Mouse (Mus musculus) MEL (cell line): ENCODE measurements around the gene Gpbar1. TPM values are rescaled to one million over a fixed set of nuclear protein-coding genes. Genes with fewer than 3 reads are reported as not detected.
A peak's percentile ranks its signal among the peaks of the same experiment; 100 is the strongest.

Experiments used
- DNase-seq: peaks from one replicate; pipeline ENCODE4 v3.0.0; 2011; ENCODE audit warnings: low read depth, low spot score
- H3K27ac ChIP-seq: 2 replicates; pipeline ENCODE4 v1.5.1; 2012; ENCODE audit warnings: low read depth, mild to moderate bottlenecking, control low read depth, low read length, moderate library complexity; ENCODE audit not compliant: control insufficient read depth
- H3K27me3 ChIP-seq, 2 experiments: fragments of 150-350 bp in 1 of 2; sonication (generic) in 1 of 2; 2 replicates each; pipeline ENCODE4 v1.6.1; 2012; ENCODE audit warnings: low read length in 2 of 2, mild to moderate bottlenecking in 2 of 2, improper control_type of control experiment in 1 of 2, moderate library complexity in 1 of 2; ENCODE audit not compliant: insufficient read depth in 2 of 2, control insufficient read depth in 1 of 2
- H3K36me3 ChIP-seq, 2 experiments: 2 replicates each; pipeline ENCODE4 v1.6.1; 2012 to 2014; ENCODE audit warnings: low read length in 2 of 2, improper control_type of control experiment in 1 of 2, inconsistent platforms in 1 of 2, mild to moderate bottlenecking in 1 of 2; ENCODE audit not compliant: insufficient read depth in 2 of 2, control insufficient read depth in 1 of 2
- H3K4me1 ChIP-seq, 2 experiments: fragments of 150-350 bp in 1 of 2; sonication (generic) in 1 of 2; 2 replicates each; pipeline ENCODE4 v1.6.1; 2012; ENCODE audit warnings: low read length in 2 of 2, improper control_type of control experiment in 1 of 2, mild to moderate bottlenecking in 1 of 2; ENCODE audit not compliant: insufficient read depth in 2 of 2, control insufficient read depth in 1 of 2
- H3K4me3 ChIP-seq, 2 experiments: fragments of 150-350 bp in 1 of 2; sonication (generic) in 1 of 2; 2 replicates each; pipeline ENCODE4 v1.5.1; 2012; ENCODE audit warnings: low read depth in 2 of 2, low read length in 2 of 2, mild to moderate bottlenecking in 2 of 2, moderate library complexity in 2 of 2, control low read depth in 1 of 2, improper control_type of control experiment in 1 of 2; ENCODE audit not compliant: control insufficient read depth in 1 of 2, insufficient read depth in 1 of 2
- H3K79me2 ChIP-seq: 2 replicates; pipeline ENCODE4 v1.6.1; 2012; ENCODE audit warnings: mild to moderate bottlenecking, low read length, moderate library complexity; ENCODE audit not compliant: control insufficient read depth, poor library complexity, insufficient read depth
- H3K9ac ChIP-seq: 2 replicates; pipeline ENCODE4 v1.6.1; 2012; ENCODE audit warnings: low read depth, mild to moderate bottlenecking, control low read depth, low read length, moderate library complexity; ENCODE audit not compliant: control insufficient read depth, poor library complexity, severe bottlenecking
- H3K9me3 ChIP-seq: fragments of 150-350 bp; sonication (generic); replicated peaks from 2 replicates; pipeline ENCODE4 v1.6.1; 2012; ENCODE audit warnings: mild to moderate bottlenecking, low read length, improper control_type of control experiment, moderate library complexity; ENCODE audit not compliant: insufficient read depth
- BHLHE40 ChIP-seq: IDR thresholded peaks from 2 replicates; pipeline ENCODE4 v1.6.1; 2012; ENCODE audit warnings: low read depth, mild to moderate bottlenecking, inconsistent platforms, low read length, improper control_type of control experiment, borderline replicate concordance
- CHD2 ChIP-seq: IDR thresholded peaks from 2 replicates; pipeline ENCODE4 v1.6.1; 2011; ENCODE audit warnings: low read length, improper control_type of control experiment
- GABPA ChIP-seq: IDR thresholded peaks from 2 replicates; pipeline ENCODE4 v1.6.1; 2012; ENCODE audit warnings: low read depth, mild to moderate bottlenecking, inconsistent platforms, low read length, improper control_type of control experiment, moderate library complexity
- HCFC1 ChIP-seq: IDR thresholded peaks from 2 replicates; pipeline ENCODE4 v1.6.1; 2012; ENCODE audit warnings: low read depth, mild to moderate bottlenecking, inconsistent platforms, low read length, improper control_type of control experiment, moderate library complexity
- MAX ChIP-seq: IDR thresholded peaks from 2 replicates; pipeline ENCODE4 v1.6.1; 2011; ENCODE audit warnings: low read length, improper control_type of control experiment
- MEF2A ChIP-seq: IDR thresholded peaks from 2 replicates; pipeline ENCODE4 v1.6.1; 2014; ENCODE audit warnings: low read depth, mild to moderate bottlenecking, inconsistent platforms, low read length, improper control_type of control experiment; ENCODE audit not compliant: poor library complexity, insufficient replicate concordance, severe bottlenecking; ENCODE audit errors: extremely low read depth
- POLR2AphosphoS2 ChIP-seq: IDR thresholded peaks from 2 replicates; pipeline ENCODE4 v1.6.1; 2011; ENCODE audit warnings: low read length, improper control_type of control experiment
- POLR2AphosphoS5 ChIP-seq: IDR thresholded peaks from 2 replicates; pipeline ENCODE4 v1.6.1; 2012; ENCODE audit warnings: low read depth, borderline replicate concordance, mild to moderate bottlenecking, inconsistent platforms, low read length, moderate library complexity, mixed read lengths
- RCOR1 ChIP-seq: IDR thresholded peaks from 2 replicates; pipeline ENCODE4 v1.6.1; 2012; ENCODE audit warnings: low read depth, mild to moderate bottlenecking, inconsistent platforms, low read length, improper control_type of control experiment
- TAL1 ChIP-seq: IDR thresholded peaks from 2 replicates; pipeline ENCODE4 v1.6.1; 2012; ENCODE audit warnings: mild to moderate bottlenecking, inconsistent platforms, low read length, moderate library complexity, mixed read lengths
- TCF12 ChIP-seq: IDR thresholded peaks from 2 replicates; pipeline ENCODE4 v1.6.1; 2014; ENCODE audit warnings: low read depth, mild to moderate bottlenecking, inconsistent platforms, low read length, improper control_type of control experiment, moderate library complexity
- USF2 ChIP-seq, 2 experiments: IDR thresholded peaks; 2 replicates each; pipeline ENCODE4 v1.6.1; 2011 to 2012; ENCODE audit warnings: improper control_type of control experiment in 2 of 2, low read length in 2 of 2, borderline replicate concordance in 1 of 2, inconsistent platforms in 1 of 2, low read depth in 1 of 2, mild to moderate bottlenecking in 1 of 2; ENCODE audit not compliant: insufficient read depth in 1 of 2
- ZMIZ1 ChIP-seq: IDR thresholded peaks from 2 replicates; pipeline ENCODE4 v1.6.1; 2012; ENCODE audit warnings: low read depth, mild to moderate bottlenecking, inconsistent platforms, low read length, improper control_type of control experiment, moderate library complexity
- ZNF384 ChIP-seq: IDR thresholded peaks from 2 replicates; pipeline ENCODE4 v1.6.1; 2012; ENCODE audit warnings: low read depth, mild to moderate bottlenecking, inconsistent platforms, low read length, improper control_type of control experiment
- polyA plus RNA-seq, 2 experiments: library from polyadenylated mRNA; stranded (reverse) in 1 of 2; unstranded in 1 of 2; fragments of >175 nt in 1 of 2; fragments of >200 nt in 1 of 2; gene quantifications; 2 replicates each; pipeline versions ENCODE4 v1.2.1 to v1.2.4; 2012; ENCODE audit warnings: low replicate concordance in 2 of 2, low read depth in 1 of 2; ENCODE audit not compliant: insufficient read length in 2 of 2, insufficient read depth in 1 of 2, missing spikeins in 1 of 2
- total RNA-seq: library from RNA; depleted of rRNA; stranded (reverse); fragments of 300-350 nt; gene quantifications from 2 replicates; pipeline ENCODE4 v1.2.3, GENCODE M21; 2012

Gene Gpbar1
- total and polyA plus RNA-seq, 3 experiments = not detected

DNA sequence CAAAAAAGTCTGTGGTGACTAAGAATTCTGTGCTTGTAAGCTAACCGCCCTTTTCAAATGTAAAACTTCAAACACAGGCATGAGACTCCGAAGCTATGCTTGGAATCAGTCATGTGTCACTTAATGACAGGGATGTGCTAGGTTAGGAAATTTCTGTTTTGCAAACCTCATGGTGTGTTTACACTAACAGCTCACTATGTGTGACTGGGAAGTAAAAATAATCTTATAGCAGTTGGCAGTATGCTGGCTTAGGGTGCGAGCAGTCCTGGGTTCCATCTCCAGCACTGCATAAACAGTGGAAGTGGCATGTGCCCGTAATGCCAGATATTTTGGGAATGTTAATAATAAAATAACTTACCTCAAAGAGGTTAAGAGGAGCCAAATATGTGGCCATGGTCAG is 26.6 kb downstream of the Gpbar1 start:
- no peak for DNase-seq
- peaks cover 14% of the 10 kb centered on the region for H3K79me2 ChIP-seq
- peaks cover 0 to 36% of the 10 kb centered on the region in 2 experiments; a peak in 2 of 4 replicates for H3K4me1 ChIP-seq
- H3K27ac ChIP-seq = no peak overlapping the region
- no peak overlapping the region for H3K4me3 ChIP-seq
- TF ChIP-seq TAL1 (no peak), TCF12 (no peak), ZNF384 (no peak), HCFC1 (no peak), GABPA (no peak), USF2 (IDR thresholded peaks at IDR 0.05; ENCODE audit: borderline replicate concordance in 1 of 2, insufficient read depth in 1 of 2, low read depth in 1 of 2, low read length in 2 of 2) (no peak), RCOR1 (no peak), MEF2A (no peak), BHLHE40 (no peak), ZMIZ1 (no peak), MAX (no peak)
- H3K27me3 ChIP-seq = no peaks in the 10 kb centered on the region
- no peak overlapping the region for H3K9ac ChIP-seq
- H3K36me3 ChIP-seq = peaks cover 0 to 26% of the 10 kb centered on the region in 2 experiments; a peak in 2 of 4 replicates
- no peaks in the 10 kb centered on the region for H3K9me3 ChIP-seq

DNA sequence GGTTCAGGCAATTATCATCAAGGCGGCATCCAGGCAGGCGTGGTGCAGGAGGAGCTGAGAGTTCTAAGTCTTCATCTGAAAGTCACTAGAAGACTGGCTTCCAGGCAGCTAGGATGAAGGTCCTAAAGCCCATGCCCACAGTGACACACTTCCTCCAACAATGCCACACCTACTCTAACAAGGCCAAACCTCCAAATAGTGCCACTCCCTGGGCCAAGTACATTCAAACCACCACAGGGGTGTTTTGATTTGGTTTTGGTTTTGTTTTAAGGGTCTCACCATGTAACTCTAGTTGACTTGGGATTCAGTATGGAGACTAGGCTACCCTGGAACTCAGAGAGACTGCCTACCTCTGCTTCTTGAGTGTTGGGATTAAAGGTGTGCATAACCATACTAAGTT is 27.2 kb downstream of the Gpbar1 start, which contains the start of gene Tmbim1:
Gene Tmbim1, minus strand, starts transcription at position 101 of the 400 bp plus-strand sequence.
- Histone ChIP-seq H3K4me1 (peaks cover 0 to 31% of the 10 kb centered on the region in 2 experiments; a peak in 2 of 4 replicates), H3K27me3 (no peaks in the 10 kb centered on the region), H3K9me3 (no peaks in the 10 kb centered on the region), H3K27ac (no peak within 1 kb of the TSS), H3K36me3 (peaks cover 0 to 22% of the 10 kb centered on the region in 2 experiments; a peak in 2 of 4 replicates), H3K79me2 (peaks cover 14% of the 10 kb centered on the region), H3K4me3 (peak within 1 kb of the TSS; percentile 91 to 94), H3K9ac (peak within 1 kb of the TSS; percentile 86)
- DNase-seq = no peak
- TF ChIP-seq CHD2 = no peak

DNA sequence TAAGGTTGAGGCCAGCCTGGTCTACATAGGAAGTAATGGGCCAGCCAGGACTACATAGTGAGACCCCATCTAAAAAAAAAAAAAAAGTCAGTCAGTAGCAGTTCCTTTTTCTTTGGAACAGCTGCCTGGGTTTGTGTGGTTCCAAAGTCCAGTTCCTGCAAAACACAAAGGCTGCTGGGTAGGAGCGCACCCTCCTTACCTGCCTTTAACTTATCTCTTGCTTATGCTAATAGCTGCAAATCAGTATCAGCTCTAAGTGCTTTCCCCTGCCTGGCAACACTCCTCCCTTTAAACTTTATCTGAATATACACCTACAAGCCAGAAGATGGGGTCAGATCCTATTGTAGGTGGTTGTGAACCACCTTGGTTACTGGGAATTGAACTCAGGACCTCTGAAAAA is 28.8 kb downstream of the Gpbar1 start:
- Histone ChIP-seq H3K4me1 (peaks cover 0 to 26% of the 10 kb centered on the region in 2 experiments; a peak in 2 of 4 replicates), H3K27me3 (no peaks in the 10 kb centered on the region), H3K4me3 (no peak overlapping the region), H3K27ac (no peak overlapping the region), H3K79me2 (peaks cover 11% of the 10 kb centered on the region), H3K9me3 (no peaks in the 10 kb centered on the region), H3K9ac (no peak overlapping the region), H3K36me3 (peaks cover 0 to 17% of the 10 kb centered on the region in 2 experiments; a peak in 2 of 4 replicates)
- TF ChIP-seq POLR2AphosphoS2 = no peak
- no peak for TF ChIP-seq POLR2AphosphoS5
- peak; percentile 69 for TF ChIP-seq ZNF384
- no peak for DNase-seq
